Mouse (Mus musculus) cerebellum, postnatal 36 days (tissue): Measurements from ENCODE around the gene Vma21.

Source experiments
- DNase-seq, 2 experiments: peaks; one replicate each; pipeline ENCODE4 v3.0.0; 2021 to 2022; ENCODE audit warnings: mixed read lengths in 2 of 2

Gene Vma21

DNA sequence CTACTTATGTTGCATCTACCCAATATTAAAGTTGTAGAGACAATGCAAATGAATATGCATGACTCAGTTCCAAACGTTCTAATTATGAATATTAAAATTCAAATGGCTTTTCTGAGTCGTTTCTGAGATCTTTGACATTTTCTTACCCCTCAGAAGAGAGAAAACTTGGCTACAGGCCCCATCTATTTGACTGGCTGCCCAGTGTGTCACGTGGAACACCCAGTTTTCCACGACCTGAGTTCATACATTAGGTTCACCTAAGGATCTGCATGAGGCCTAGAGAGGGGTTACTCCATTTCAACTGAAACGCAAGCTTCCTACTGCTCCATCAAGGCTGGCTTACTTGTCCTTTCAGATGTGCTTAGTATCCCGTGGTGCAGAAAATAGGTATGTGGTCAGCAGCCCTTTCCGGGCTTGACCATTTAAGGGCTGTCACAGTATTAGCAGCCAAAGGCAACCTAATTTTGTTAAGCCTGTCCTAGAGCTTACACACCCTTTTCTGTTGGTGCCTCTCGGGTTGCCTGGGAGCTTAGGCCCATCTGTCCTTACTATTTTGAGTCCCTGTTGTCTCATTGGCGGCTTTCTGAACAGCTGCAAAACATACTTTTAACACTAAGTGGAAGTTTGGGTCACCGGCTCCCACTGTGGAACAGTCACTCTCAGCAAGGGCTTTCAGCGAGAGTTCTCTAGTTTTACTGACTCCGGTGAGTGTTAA is at the start of gene Vma21:
Vma21 (plus strand) TSS at position 294 of the 715 bp plus-strand sequence.
- DNase-seq, result peak; percentile 15 to 23

DNA sequence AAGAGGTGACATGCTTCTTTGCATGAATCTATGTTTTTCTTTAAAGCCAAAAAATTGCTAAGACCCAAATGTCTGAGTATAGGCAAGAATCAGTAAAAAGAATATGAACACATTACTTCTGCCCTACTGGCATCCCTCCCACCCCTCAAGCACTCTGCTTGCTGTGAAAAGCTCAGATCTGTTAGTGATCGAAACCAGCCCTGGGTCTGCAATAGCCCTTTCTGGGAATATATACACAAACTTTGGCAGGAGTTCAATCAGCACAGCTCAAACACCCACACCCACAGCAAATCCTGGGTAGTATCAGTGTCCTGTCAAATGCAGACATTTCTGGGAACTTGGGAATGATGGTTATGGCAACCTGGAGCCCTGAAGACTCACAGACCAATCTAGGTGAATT is 47.8 kb upstream of the Vma21 start:
- DNase-seq, result no peak

DNA sequence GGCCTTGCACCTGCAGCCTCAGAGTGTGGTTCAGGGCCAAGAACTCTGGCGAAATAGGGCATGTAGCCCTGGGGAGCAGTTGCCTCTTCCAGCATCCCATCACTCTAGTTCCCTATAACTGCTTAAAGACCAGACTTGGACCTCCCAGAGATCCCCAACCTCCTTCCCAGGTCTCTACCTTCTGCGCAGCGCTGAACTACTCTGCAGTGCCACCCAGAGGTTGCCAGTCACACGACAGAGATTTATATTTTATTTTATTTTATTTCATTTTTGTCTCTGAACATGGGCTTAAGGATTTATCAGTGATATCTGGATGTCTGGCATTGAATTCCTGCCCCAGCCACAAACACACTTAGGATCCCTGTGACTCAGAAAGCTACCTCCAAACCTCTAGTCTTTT is 24.6 kb upstream of the Vma21 start:
- DNase-seq, result no peak

DNA sequence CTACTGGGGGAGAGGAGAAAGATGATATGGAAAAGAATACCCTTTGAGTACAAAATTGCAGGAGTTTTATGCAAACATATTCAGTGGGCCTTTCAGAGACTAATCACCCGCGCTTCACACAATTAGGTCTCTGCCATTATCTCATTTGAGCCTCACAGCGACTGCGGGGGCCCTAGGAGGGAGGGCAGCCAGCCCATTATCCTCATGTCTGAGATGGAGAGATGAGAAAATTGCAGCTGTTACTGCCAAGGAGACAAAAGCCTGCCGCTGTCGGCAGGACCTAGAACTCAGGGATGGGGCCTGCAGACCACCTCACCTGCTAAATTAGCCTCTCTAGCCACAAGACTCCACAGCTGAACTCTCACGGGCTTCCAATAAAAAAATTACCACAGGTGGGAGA is 18.0 kb upstream of the Vma21 start:
- no peak for DNase-seq

DNA sequence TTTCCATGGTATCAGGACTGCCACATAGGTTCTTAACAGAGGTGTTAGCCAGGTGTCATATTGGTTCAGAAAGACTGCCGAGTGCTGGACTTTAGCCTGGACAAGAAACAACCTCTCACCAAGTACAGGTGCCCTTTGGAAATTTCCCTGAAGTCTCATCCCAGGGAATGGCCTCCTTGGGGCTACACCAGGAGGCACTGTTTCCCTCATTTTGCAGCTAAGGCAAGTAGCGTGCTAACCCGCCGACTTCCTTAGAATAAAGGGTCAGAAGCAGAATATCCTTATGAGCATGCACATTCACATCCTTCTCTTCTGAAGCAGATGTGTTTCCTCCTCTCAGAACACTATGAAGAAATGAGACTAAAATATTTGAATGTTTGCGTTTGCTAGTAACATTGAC is 16.8 kb upstream of the Vma21 start:
- DNase-seq, result no peak

DNA sequence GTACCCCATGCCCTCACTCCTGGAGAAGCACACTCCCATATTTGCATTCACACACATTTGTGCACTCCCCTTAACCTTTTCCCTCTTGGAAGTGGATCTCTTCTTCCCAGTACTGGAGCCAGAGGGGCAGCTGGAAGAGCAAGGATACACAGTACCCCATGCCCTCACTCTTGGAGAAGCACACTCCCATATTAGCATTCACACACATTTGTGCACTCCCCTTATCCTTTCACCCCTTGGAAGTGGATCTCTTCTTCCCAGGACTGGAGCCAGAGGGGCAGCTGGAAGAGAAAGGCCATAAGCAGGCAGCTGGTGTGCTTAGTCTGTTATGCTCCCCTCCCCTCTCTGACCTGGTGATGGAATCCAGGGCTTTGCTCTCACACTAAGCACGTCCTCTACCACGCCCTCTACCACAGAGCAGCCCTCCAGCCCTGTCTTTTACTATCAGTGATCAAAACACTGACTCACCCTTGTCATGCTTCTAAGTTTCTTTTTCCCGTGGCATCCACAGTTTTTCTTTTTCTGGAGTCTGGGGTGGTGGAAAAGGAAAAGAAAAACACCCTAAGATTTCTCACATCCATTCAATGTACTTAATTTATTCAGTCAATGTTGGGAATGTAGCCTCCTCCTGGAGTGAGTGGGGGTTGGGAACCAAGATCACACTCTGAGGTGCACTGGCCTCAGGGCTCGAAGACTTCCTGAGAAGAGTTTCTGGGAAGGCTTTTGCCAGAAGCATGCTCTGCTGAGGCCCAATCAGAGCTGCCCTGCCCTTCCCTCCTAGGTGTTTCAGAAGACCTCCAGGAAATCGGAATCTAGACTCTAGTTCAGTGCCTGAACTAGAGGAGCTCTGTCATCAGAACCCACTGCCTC is 3.5 kb upstream of the Vma21 start:
- no peak for DNase-seq

DNA sequence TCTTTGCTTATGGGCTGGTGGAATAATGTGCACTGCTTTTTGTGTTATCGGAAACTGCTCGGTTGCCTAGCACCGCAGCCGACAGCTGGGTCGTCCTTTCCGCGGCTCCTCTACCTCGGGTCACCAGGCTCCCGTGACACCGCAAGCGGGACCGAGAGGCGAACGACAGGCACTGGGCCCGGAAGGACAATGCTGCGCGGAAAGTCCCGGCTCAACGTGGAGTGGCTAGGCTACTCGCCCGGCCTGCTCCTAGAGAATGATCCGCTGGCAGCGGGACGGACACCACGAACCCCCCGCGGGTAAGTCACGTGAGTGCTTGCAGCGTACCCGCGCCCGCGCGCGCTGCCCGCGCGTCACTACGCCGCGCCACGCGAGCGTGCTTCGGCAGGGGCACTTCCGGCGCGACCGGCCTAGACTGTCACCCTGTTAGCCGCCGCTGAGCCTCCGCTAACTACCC is 705 bp downstream of the Vma21 start:
- peak; percentile 87 to 92 for DNase-seq

DNA sequence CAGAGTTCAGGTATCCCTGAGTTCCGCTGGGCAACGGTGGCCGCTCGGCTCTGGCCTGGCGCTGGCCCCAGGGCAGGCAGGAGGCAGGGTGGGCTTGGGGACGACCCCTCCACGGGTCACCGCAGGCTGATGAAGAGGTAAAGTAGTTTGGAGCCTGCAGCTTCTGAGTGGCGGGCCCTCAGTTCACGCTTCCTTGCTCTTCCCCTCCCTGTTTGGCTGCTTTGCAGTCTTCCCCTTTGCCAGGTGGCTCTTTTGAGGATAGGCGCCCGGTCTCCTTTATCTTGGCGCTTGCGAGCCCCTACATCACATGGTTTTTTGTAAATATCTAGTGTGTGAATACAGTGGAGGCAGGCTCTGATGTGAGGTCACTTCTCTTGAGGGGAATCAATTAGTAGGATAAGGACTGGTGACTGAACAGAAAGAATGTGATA is 1.2 kb downstream of the Vma21 start:
- no peak for DNase-seq

DNA sequence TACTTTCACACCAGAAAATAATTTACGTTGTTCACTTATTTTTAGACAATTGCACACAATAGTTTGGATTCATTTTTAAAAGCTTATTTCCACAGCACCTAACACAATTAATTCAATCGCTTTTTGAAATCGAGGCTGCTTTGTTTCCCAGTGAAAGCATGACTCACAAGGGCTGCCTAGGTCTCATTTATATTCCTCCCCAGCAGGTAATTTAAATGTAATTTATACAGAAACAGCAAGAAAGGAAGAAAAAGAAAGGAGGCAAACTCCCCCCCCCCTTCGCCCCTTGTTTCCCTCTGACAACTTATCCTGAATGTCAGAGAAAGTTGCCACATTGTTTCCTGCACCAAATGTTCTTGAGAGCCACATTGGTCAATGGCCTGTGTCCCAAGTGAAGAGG is 23.2 kb downstream of the Vma21 start:
- DNase-seq, result no peak

DNA sequence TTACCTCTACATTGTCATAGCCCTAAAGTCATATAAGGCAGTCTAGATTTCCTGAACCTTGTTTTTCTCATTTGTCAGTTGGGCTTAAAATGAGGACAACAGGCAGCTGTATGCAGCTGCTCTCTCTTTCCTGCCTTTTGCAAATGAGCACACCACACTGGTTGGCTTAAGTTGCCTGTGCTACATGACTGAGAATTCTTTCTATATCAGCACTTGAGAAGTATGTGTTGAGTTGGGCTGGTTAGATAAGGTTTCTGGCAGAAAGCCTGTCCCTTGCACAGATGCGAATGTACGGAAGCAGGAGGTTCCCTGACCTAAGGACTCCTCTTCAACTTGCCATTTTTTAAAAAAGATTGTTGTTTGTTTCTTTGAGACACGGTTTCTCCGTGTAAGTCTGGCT is 31.0 kb downstream of the Vma21 start:
- no peak for DNase-seq

DNA sequence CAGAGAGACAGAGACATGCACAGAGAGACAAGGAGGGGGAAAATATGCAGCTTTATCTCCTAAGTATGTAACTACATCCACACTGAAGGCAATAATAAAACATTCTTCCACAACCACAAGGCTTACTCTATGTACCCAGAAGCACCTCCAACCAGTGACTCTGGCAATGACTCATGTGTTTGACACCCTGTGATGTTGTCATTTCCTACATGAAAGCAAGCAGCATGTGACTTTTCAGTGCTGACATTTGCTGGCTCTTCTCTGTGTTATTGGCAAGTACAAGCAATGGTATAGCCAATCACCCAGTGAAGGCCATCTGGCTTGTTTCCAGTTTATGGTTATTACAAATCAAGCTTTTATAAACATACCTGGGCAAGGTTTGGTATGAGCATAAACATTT is 38.1 kb downstream of the Vma21 start:
- no peak for DNase-seq
